Mouse (Mus musculus): ENCODE measurements at regions not wholly inside any gene's neighbourhood (a gene's known extent, or its start where the extent isn't known, plus 50 kb on each side); places are given as distances from the start of the nearest gene placed in this dataset.
A peak's percentile ranks its signal among the peaks of the same experiment; 100 is the strongest.

DNA sequence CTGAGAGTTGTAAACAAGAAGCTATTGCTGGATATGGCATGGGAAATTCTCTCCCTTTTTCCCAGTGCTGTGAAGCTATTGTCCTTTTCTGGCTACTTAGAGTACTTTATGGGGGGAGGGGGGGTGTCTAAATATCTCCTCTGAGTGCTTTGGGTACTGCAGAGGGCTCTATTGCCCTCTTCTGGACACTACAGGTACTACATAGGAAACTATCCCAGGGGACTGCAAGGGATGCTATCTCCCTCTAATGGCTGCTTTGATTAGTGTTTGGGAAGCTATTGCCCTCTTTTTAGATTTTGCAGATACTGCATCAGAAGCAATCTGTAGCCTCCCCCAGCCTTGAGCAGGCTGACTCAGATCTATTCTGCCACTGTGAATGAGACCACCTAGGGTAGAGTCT, 55.8 kb upstream of the 5430402E10Rik start:
- peak in 1 of 2 experiments; percentile 1 for DNase-seq (ENCODE audit: low spot score in 2 of 2)
